Mouse (Mus musculus): ENCODE results near the gene Serpine1. TPM values are rescaled to one million over a fixed set of nuclear protein-coding genes. Genes with fewer than 3 reads are reported as not detected.

Gene Serpine1
- 7.5 and 24.0 TPM in 2 replicates for polyA plus RNA-seq (2012; rRNA removed; ENCODE audit: low replicate concordance)

GRCm38 (mm10) chr5:137072079-137072960 is at the start of gene Serpine1:
Gene Serpine1 (minus strand): TSS chr5:137072268.

GRCm38 (mm10) chr5:137115866-137116847 is 44.1 kb upstream of the Serpine1 start, which contains the start of gene Trim56:
Gene Trim56 (minus strand): TSS chr5:137116209.

GRCm38 (mm10) chr5:137045402-137046323 is 26.4 kb downstream of the Serpine1 start, which contains the start of gene Ap1s1:
Gene Ap1s1 (minus strand): TSS chr5:137046135.

GRCm38 (mm10) chr5:137026092-137026491 is 46.0 kb downstream of the Serpine1 start, which contains the start of gene Vgf:
Gene Vgf (plus strand): TSS chr5:137026392.

Other genes with a start within 250 kb of the Serpine1 start
- gene Col26a1, start 189.1 kb downstream of the Serpine1 start, polyA plus RNA-seq (2012; rRNA removed; ENCODE audit: low replicate concordance), result 0.11 and 15.6 TPM in 2 replicates
- 15.5 and 16.2 TPM in 2 replicates for gene Ift22, start 164.1 kb downstream of the Serpine1 start, polyA plus RNA-seq (2012; rRNA removed; ENCODE audit: low replicate concordance)
- 179 and 203 TPM in 2 replicates for gene Fis1, start 119.0 kb downstream of the Serpine1 start, polyA plus RNA-seq (2012; rRNA removed; ENCODE audit: low replicate concordance)
- gene Cldn15, start 105.7 kb downstream of the Serpine1 start, polyA plus RNA-seq (2012; rRNA removed; ENCODE audit: low replicate concordance), result 45.3 and 109 TPM in 2 replicates
- gene Plod3, start 85.2 kb downstream of the Serpine1 start, polyA plus RNA-seq (2012; rRNA removed; ENCODE audit: low replicate concordance), result 127 and 187 TPM in 2 replicates
- gene Znhit1, start 84.2 kb downstream of the Serpine1 start, polyA plus RNA-seq (2012; rRNA removed; ENCODE audit: low replicate concordance), result 86.1 and 90.2 TPM in 2 replicates
- gene Vgf, start 45.9 kb downstream of the Serpine1 start, polyA plus RNA-seq (2012; rRNA removed; ENCODE audit: low replicate concordance), result not detected in 2 replicates
- gene Ap1s1, start 26.1 kb downstream of the Serpine1 start, polyA plus RNA-seq (2012; rRNA removed; ENCODE audit: low replicate concordance), result 81.8 and 101 TPM in 2 replicates
- 11.1 and 20.5 TPM in 2 replicates for gene Trim56, start 43.9 kb upstream of the Serpine1 start, polyA plus RNA-seq (2012; rRNA removed; ENCODE audit: low replicate concordance)
- gene Muc3, start 77.1 kb upstream of the Serpine1 start, polyA plus RNA-seq (2012; rRNA removed; ENCODE audit: low replicate concordance), result 0.19 TPM in 1 of 2 replicates, not detected in the other
- gene Muc3a, start 140.1 kb upstream of the Serpine1 start, polyA plus RNA-seq (2012; rRNA removed; ENCODE audit: low replicate concordance), result 0.91 and 2.0 TPM in 2 replicates
- 2.0 and 2.2 TPM in 2 replicates for gene Ache, start 215.3 kb upstream of the Serpine1 start, polyA plus RNA-seq (2012; rRNA removed; ENCODE audit: low replicate concordance)
- gene Ufsp1, start 222.4 kb upstream of the Serpine1 start, polyA plus RNA-seq (2012; rRNA removed; ENCODE audit: low replicate concordance), result 10.1 TPM in 2 replicates
- 95.3 and 209 TPM in 2 replicates for gene Srrt, start 235.4 kb upstream of the Serpine1 start, polyA plus RNA-seq (2012; rRNA removed; ENCODE audit: low replicate concordance)
- gene Trip6, start 242.1 kb upstream of the Serpine1 start, polyA plus RNA-seq (2012; rRNA removed; ENCODE audit: low replicate concordance), result 58.7 and 109 TPM in 2 replicates